Comparison of ENCODE assay signal across 9 mouse cellular contexts in genomic region chr19:28743176-28743793, GRCm38 (mm10).
A peak's percentile ranks its signal among the peaks of the same experiment; 100 is the strongest.
DNase-seq lines count a peak whose midpoint lies in the region; ATAC-seq lines count a peak whose summit lies in the region.
"Had no signal": no experiment of that assay in that cellular context is flagged by ENCODE, and none has a peak within 500 bp of the region (broad histone marks: within the 10 kb centered on the region; RNA-seq: fewer than 3 reads in every experiment).

No protein-coding gene starts in this region.

- H3K36me3 ChIP-seq in hindbrain, embryonic 14.5 days (replicated peaks; ENCODE audit: control insufficient read depth, insufficient read depth): no peaks in the 10 kb centered on the region
- H3K36me3 ChIP-seq in hindbrain, embryonic 13.5 days: no peaks in the 10 kb centered on the region
- H3K36me3 ChIP-seq: neural tube, embryonic 12.5 days had no signal

- intact Hi-C loops in gastrocnemius, postnatal 36 days (cut with DNase I): no loop called here

- DNase-seq in hindbrain, embryonic 14.5 days (ENCODE audit: low spot score): peak; percentile 37
- peak; percentile 76 for DNase-seq in NIH3T3 (ENCODE audit: low read depth)
- peak; percentile 35 to 57 for DNase-seq in gastrocnemius, postnatal 36 days
- peak; percentile 81 to 84 for DNase-seq in kidney, postnatal 4 days
- DNase-seq in urinary bladder, postnatal 36 days (ENCODE audit: low spot score in 2 of 2): peak; percentile 11 to 56
- DNase-seq in cerebellum, adult 11-12 months: no peak
- DNase-seq in cerebellum, adult 8-10 months: no peak

- no peak for ATAC-seq in hindbrain, embryonic 14.5 days (ENCODE audit: low FRiP score)
- ATAC-seq in hindbrain, embryonic 13.5 days (ENCODE audit: low FRiP score): no peak

- WGBS in hindbrain, embryonic 14.5 days: 80% methylated on average over 5 of the region's 5 CpGs
- WGBS in hindbrain, embryonic 13.5 days: 89% methylated on average over 5 of the region's 5 CpGs

- H3K4me3 ChIP-seq in hindbrain, embryonic 14.5 days (replicated peaks; ENCODE audit: low read length): no peak overlapping the region
- no peak overlapping the region for H3K4me3 ChIP-seq in hindbrain, embryonic 13.5 days
- H3K4me3 ChIP-seq: neural tube, embryonic 12.5 days had no signal

- H3K27me3 ChIP-seq in hindbrain, embryonic 14.5 days (ENCODE audit: control insufficient read depth, insufficient read depth, low read length): no peaks in the 10 kb centered on the region
- H3K27me3 ChIP-seq in hindbrain, embryonic 13.5 days: no peaks in the 10 kb centered on the region
- H3K27me3 ChIP-seq: neural tube, embryonic 12.5 days had no signal

- H3K9me3 ChIP-seq in hindbrain, embryonic 14.5 days (ENCODE audit: control insufficient read depth, low read length): no peaks in the 10 kb centered on the region
- no peaks in the 10 kb centered on the region for H3K9me3 ChIP-seq in hindbrain, embryonic 13.5 days
- H3K9me3 ChIP-seq: neural tube, embryonic 12.5 days had no signal

- H3K27ac ChIP-seq in hindbrain, embryonic 14.5 days: no peak overlapping the region
- H3K27ac ChIP-seq in hindbrain, embryonic 13.5 days: no peak overlapping the region
- H3K27ac ChIP-seq: neural tube, embryonic 12.5 days had no signal

- no peaks in the 10 kb centered on the region for H3K4me1 ChIP-seq in hindbrain, embryonic 14.5 days (replicated peaks; ENCODE audit: control insufficient read depth, insufficient read depth, low read length)
- no peaks in the 10 kb centered on the region for H3K4me1 ChIP-seq in hindbrain, embryonic 13.5 days (replicated peaks)
- H3K4me1 ChIP-seq: neural tube, embryonic 12.5 days had no signal

- no peak overlapping the region for H3K9ac ChIP-seq in hindbrain, embryonic 14.5 days
- no peak overlapping the region for H3K9ac ChIP-seq in hindbrain, embryonic 13.5 days
- H3K9ac ChIP-seq: neural tube, embryonic 12.5 days had no signal

- H3K4me2 ChIP-seq in hindbrain, embryonic 14.5 days (replicated peaks): no peak overlapping the region
- no peak overlapping the region for H3K4me2 ChIP-seq in hindbrain, embryonic 13.5 days
- H3K4me2 ChIP-seq: neural tube, embryonic 12.5 days had no signal

Comparison
In these comparisons a context has a peak if more than half of its experiments do, and no peak if none do; other contexts are left out.
1. DNase-seq: peak in hindbrain, embryonic 14.5 days (single experiment), NIH3T3 (single experiment), gastrocnemius, postnatal 36 days (2 of 2), kidney, postnatal 4 days (2 of 2) and urinary bladder, postnatal 36 days (2 of 2); none in cerebellum, adult 11-12 months (single experiment) and cerebellum, adult 8-10 months (single experiment).